Comparison of ENCODE assay signal across 14 mouse cellular contexts in genomic region chr3:136899744-136900143, GRCm38 (mm10).
"Had no signal": no experiment of that assay in that cellular context is flagged by ENCODE, and none has a peak within 500 bp of the region (broad histone marks: within the 10 kb centered on the region; RNA-seq: fewer than 3 reads in every experiment).

No protein-coding gene starts in this region.

- H3K27me3 ChIP-seq: limb, embryonic 15.5 days; liver, embryonic 12.5 days; megakaryocyte, embryonic 14.5 days; midbrain, embryonic 12.5 days had no signal

- H3K9me3 ChIP-seq: limb, embryonic 15.5 days; liver, embryonic 12.5 days; megakaryocyte, embryonic 14.5 days; midbrain, embryonic 12.5 days had no signal

- H3K4me1 ChIP-seq: limb, embryonic 15.5 days; liver, embryonic 12.5 days; midbrain, embryonic 12.5 days had no signal

- H3K4me3 ChIP-seq: limb, embryonic 15.5 days; liver, embryonic 12.5 days; megakaryocyte, embryonic 14.5 days; midbrain, embryonic 12.5 days had no signal

- DNase-seq: kidney, adult 9 months; kidney, postnatal 36 days; layer of hippocampus, postnatal 36 days; lung, embryonic 14.5 days; lung, postnatal 10 days; thymus, adult 18-20 months; thymus, postnatal 14 days had no signal

- H3K27ac ChIP-seq: kidney, postnatal 0 days; limb, embryonic 15.5 days; liver, embryonic 12.5 days; macrophage; midbrain, embryonic 12.5 days; stomach, postnatal 0 days had no signal
